Mouse (Mus musculus) cerebral cortex, adult 2 months (tissue): ENCODE results near the gene Arhgap21.

Experiments
- WGBS: fragments of 180-500 bp; shearing (Covaris S2); methylation state at CpG from one replicate; pipeline ENCODE4 v1.1.7; 2018; 5-methylcytosine and 5-hydroxymethylcytosine counted together

The Arhgap21 gene

DNA sequence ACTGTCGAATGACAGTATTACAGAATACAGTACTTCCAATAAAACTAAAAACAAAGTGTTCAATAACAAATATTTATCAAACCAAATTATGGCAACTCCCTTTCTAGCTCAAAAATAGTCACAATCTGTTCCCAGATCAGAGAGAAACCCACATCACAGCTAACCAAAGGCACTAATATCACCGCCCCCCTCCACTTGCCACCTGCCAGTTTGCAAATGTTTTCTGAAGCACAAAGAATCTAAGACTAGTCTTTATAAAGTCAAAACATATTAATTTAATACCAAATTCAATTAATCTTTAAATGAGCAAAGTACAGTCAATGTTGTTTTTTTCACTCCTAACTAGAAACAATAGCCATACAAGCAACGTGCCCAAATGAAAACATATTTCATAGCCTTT is 3.3 kb downstream of the Arhgap21 start:
- 47% methylated on average over 3 of the region's 3 CpGs for WGBS

DNA sequence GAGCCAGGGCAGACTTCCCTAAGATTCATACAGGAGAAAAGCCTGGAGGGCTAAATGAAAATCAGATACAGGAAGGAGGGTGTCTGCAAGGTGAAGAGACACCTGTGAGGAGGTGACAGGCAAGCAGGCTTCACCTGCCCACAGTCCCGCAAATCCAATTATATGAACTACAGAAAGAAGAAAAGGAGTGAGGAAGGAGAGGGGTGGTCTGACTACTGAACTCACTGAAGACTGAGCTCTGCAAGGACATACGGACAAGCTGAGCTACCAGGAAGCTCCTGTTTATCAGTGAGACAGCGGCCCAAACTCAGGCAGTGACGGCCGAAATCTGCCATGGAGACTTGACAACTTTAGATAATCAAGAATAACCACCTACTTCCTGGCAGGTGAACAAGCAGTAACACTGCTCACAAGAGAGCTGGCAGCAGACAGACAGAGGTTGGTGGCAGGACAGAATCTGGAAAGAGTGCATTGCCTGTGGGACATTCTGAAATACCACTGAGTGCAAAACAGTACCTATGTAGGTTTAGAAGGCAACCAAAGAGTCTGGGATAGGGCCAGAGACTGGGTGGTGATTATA is 5.4 kb downstream of the Arhgap21 start:
- WGBS, result 41% methylated on average over 5 of the region's 5 CpGs

DNA sequence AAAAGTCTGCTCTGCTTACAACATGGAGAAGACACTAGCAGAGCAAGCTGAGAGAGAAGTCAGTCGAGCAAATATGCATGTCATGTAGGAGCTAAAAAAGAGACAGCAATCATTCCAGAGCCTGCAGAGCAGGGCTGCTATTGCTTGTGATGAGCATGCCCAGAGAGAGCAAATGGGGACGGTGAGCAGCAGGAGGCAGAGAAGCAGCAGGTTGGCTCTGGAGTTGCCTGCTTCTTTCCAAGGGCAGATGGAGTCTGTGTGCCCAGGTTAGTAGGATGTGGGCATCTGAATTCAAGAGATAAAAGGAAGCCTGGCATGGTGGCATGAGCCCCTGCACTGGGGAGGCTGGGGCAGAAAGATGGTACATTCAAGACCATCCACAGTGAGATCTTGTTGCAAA is 6.4 kb downstream of the Arhgap21 start:
- WGBS, result 11% methylated on average over 2 of the region's 2 CpGs

DNA sequence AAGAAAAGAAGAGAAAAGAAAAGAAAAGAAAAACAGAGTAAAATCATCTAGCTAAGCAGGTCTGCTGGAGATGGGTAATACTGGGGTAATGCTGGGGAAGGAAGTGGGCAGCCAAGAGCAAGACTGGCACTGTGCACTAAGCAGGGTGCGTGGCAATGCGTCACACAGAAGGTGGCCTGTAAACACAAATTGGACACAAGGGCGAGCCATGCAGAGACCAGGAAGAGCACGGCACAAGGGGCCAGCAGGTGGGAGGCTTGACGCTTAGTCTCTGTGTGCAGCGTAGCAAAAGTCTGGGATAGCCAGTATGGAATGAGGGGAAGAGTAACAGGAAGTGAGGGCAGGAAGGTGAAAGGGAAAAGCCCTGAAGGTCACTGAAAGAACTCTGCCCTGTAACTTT is 6.9 kb downstream of the Arhgap21 start:
- WGBS, result 18% methylated on average over 6 of the region's 6 CpGs

DNA sequence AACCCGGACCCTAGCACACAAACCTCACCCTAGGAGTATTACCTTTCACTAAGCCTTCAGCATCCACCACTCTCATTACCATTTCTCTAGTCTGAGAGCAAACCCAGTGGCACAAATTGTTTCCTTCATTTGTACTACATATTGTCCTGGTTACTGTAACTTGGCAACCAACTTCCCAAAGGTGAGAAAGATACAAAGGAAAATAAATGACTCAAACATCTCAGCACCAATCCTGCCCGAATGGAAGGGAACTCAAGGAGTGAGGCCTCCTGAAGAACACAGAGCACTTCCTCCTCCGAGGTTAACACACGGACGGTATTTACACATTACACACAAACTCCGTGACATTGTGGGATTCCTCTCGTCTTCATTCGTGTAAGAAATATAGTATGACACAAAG is 7.4 kb downstream of the Arhgap21 start:
- 30% methylated on average over 8 of the region's 8 CpGs for WGBS

DNA sequence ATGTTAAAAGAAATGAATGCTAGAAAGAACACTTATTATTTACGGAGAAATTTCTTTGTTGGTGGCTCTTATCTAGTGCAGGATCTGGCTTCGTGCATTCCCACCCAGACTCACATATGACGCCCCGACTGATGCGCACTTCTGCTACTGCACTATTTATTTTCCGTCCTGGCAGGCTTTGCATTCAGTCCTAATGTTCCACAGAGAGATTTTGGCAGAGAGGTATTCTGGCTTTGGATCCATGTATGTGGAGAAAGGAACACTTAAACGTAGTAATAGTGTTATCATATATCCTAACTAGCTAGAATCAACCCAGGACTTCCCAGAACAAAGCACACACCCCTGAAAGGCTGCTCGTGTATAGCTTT is 8.0 kb downstream of the Arhgap21 start:
- WGBS, result 42% methylated on average over 8 of the region's 8 CpGs

DNA sequence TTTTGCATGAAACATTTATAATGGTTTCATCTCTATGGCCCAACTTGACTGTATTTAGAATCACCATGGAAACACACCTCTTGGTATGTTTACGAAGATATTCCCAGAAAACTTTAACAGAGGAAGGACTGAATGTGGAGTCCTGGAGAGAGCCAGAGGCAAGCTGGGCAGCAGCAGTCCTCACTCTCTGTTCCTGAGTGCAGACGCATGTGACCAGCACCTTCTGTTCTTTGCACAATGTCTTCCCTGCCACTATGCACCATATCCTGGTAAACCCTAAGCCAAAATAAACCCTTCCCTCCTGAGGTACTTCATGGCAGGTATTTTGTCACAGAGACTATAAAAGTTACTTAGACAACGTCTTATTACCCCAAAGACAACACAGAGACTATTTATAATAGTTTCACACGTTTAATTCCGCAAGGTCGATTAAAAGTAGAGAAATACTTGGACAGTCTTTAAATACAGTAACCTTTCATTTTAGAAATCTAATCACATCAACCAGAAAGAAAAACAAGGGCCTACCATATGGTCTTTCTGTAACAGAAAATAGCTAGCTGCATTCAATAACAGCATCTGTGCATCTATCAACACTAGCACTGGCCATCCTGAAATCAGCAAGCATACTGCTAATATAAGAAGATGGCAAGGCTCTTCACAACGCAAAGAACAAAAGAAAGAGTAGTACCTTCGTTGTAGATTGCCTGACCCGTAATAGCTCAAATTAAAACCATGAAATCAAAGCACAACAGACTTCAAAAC is 8.6 kb downstream of the Arhgap21 start:
- 47% methylated on average over 9 of the region's 9 CpGs for WGBS

DNA sequence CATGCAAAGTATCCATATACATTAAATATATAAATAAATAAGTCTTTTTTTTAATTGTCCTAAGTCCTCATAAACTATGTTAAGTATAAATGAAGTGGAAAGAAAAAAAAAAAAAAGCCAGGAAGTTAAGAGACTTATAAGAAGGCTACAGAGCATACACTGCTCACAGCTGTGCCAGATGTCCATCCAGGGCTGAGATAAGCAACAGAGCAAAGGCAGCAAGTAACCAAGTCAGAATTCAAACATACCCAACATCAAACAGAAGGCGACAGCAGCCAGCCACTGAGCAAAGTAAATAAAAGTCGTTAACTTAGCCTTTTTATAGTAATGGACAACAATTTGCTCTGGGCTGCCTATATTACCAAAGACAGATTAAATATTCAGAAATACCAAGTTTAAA is 9.6 kb downstream of the Arhgap21 start:
- WGBS, result 56% methylated on average over 2 of the region's 2 CpGs

DNA sequence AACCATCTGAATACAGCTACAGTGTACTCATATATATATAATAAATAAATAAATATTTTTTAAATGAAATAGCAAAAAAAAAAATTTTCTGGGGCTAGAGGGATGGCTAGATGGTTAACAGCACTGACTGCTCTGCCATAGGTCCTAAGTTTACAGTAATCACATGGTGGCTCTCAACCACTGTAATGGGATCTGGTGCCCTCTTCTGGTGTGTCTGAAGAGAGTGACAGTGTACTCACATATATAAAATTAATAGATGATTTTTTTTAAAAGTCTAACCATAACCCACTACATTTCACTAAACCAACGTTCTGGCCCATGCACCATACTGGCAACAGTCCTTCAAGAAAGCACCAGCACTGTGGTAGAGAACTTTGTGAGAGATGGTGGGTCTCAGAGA is 10.7 kb downstream of the Arhgap21 start:
- 77% methylated on average over 1 of the region's 1 CpGs for WGBS

DNA sequence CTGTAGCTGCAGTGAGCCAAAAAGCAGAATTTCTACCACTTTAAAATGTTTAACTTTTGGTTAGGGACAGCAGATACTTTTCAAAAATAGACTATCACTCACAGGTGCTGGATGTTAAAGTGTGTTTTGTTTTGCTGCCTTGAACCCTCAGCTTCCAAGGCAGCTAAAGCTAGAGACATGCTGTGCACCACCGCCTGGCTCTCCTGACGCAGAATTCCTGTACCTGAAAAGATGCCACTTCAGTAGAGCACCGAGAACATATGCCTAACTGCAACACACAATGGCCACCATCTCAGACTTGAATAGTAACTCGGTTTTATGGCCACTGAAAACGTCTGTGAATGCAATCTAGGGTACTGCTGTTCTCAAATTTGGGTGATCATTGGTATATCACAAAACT is 12.0 kb downstream of the Arhgap21 start:
- 52% methylated on average over 5 of the region's 5 CpGs for WGBS

DNA sequence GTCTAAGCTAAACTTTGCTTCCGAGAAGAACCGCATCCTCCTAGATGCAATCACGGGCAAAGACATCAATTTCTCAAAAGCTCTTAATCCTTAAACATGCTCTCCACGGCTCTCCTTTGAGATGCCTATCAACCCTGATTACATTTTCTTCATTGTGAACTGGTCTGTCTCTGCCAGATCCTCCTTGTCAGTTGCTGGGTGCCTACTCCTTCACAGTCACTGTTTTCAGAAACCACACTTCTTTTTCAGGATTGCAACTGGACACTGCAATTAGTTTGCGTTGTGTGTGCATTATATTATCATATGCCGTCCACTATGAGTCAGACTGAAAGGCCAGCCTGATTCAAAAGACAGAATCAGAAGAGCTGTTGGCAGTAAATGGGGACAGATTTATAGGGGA is 12.7 kb downstream of the Arhgap21 start:
- WGBS, result 33% methylated on average over 6 of the region's 6 CpGs

DNA sequence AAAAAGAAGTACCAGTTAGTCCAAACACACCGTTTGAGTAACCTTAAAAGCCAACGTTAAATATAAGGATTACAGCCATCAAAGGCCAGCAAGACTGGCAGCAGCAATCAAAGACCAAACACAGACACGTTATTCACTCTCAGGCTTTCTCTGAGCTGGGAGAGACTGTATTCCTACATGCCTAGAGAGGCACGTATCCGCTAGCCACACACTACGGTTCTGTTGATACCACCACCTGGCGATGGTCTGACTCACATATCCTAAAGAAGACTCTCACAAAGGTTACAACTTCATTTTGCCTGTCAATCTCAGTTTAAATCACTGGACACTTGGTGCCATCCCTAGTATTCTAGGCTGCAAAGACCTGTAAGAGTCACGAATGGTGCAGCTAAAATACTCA is 13.3 kb downstream of the Arhgap21 start:
- WGBS, result 55% methylated on average over 8 of the region's 8 CpGs

DNA sequence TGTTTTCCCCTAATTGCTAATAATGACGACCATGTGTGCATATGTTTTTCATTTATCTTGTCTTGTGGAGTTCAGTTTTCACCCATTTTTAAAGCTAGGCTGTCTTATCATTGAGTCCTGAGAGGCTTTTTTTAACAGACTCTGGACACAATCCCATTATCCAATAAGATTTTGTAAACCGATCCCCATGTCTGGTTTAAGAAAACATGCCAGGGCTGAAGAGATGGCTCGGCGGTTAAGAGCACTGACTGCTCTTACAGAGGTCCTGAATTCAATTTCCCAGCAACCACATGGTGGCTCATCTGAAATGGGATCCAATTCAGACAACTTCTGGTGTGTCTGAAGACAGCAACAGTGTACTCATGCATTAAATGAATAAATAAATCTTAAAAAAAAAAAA is 16.0 kb downstream of the Arhgap21 start:
- 58% methylated on average over 4 of the region's 4 CpGs for WGBS

DNA sequence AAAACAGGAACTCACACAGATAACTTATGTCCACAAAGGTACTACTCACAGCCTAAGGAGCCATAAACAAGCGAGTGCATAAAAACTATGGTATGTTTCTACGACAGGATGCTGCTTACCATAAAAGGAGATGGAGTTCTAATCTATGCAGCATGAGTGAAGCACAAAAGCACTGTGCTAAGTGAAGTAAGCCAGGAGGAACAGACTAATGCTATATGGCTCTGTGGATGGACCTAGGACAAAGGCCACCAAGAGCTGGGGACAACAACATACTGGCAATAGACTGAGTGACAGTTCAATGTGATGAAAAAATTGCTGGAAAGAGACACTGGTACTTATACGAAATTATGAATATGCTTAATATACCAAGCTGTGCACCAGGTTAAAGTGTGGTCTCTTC is 19.5 kb downstream of the Arhgap21 start:
- 75% methylated on average over 3 of the region's 3 CpGs for WGBS

DNA sequence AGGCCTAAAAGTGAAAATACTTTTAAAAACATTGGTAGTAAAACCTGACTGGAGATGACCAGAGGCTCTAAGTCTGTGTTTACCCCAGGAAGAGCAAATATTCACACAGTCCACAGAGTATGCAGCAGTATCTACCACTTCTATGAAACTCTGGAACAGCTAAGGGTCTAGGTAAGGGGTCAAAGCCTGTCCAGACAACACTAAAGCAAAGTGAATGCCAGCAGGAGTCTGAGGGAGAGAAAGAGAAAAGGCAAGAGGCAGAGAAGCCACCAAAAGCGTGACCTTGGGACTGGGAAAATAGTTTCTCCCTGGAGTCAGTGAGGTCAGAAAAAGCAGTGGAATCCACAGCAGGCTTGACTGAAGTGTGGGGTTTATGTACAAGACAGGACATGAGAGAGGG is 21.6 kb downstream of the Arhgap21 start:
- WGBS, result 92% methylated on average over 1 of the region's 1 CpGs

DNA sequence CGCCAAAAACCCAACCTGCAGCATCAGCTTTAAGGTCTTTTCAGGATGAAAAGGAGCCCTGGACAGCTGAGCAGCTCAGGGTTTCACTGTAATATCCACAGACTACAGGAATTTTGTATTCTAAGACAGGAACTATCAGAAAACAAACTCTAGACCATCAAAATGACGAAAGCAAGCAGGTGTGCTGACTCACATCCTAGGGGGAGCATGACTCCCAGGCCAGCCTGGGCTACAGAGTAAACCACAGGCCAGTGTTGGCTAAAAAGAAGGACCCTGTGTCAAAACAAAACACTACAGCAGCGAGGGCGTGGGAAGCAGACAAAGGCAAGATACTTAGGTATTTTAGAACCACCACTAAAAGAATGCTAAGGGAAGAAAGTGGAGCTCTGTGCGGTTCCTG is 23.1 kb downstream of the Arhgap21 start:
- WGBS, result 90% methylated on average over 5 of the region's 5 CpGs

DNA sequence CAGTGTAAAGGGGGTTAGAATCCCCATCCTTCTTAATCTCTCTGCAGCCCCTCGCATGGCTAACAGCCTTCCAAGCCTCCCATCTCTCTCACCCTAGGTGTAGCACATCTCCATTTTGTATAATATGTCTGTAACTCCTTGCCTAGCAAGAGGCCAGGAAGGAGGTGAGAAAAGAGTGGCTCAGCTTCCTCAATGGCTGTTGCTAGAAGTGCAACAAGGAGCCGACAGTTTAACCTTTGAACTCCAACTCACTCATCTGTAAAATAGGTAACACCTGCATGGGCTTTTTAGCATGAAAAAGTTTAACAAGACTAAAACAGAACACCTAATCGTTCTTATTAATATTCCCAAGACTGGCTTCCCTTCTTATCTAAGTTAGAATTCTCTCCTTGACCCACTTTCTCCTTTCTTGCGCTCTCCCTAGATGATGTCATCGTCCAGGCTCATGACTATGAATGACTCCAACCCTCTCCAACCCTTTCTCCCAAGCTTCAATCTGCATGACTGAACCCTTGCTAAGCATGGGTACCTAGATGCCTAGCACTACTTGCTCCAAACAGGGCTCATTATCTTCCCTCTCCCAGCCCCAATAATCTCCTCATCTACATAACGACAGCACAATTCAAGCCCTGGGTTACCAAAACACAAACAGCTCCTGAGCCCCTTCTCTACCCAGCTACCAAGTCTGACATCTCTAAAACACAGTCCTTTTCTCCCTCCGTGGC is 24.8 kb downstream of the Arhgap21 start:
- 38% methylated on average over 7 of the region's 7 CpGs for WGBS

DNA sequence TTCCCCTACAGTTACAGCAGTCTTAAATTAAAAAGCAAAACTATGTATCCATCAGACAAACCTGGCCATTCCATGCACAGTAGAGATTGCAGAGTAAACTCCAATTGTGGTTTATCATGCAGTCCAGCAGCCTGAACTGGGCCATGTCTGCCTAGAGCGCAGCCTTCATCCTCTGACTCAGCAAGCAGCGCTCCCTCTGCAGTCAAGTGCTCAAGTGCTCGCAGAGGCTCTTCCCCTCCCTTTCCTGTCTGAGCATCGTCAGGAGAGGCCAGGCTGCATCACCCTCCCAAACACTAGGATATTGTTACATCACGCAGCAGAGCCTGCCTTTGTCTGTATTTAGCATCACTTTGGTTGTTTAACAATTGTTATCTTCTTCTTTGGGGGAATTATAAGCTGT is 25.5 kb downstream of the Arhgap21 start:
- 3% methylated on average over 5 of the region's 5 CpGs for WGBS

DNA sequence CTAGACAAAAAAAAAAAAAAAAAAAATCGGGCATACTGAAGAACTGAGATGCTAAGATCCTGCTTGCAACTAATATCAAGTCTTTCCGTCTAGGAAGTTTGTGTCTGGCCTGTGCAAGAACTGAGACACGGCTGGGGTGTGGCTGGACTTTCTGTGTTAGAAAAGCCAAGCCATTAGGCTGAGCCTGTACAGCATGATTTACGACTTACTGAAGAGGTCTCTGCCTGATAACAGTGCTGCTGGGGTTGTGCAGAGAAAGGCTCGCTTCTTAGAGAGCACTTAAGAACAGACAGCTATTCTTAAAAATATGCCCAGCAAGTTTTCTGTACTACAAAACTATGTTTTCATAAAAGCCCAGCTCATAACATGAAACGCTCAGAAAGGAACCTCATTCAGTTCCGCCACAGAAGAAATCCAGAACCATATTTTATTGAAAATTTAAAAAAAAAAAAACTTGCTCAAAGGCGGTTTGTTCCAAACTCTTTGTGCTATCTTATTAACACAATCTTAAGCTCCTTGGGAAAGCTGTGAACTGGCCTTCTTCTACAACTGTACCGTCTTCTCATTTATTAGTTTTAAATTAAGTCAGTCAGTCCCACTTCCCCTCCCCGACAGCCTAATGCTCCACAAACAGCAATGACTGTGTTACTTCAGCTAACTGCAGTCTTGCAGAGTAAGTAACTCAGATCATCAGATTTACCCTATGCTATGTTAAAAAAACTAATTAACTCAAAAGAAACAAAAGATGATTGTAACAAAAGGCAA is 26.1 kb downstream of the Arhgap21 start:
- 45% methylated on average over 10 of the region's 10 CpGs for WGBS

DNA sequence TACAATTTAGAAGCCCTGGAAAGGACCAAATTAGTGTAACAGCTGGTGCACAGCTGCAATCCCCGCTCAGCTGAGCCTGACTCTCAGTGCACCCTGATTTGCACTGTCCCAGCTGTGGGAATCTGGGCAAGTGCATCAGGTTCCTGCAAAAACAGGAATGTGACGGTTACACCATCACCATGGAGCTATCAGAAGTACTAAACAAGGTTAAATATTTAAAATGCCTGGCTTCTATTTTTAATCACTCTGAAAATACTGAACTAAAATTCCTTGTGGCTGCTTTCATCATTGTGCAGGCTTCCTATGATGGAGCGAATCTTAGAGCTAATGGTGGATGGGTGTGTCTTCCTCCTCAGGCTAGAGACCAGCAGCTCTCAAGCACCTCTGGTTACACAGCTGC is 29.3 kb downstream of the Arhgap21 start:
- WGBS, result 64% methylated on average over 3 of the region's 3 CpGs

DNA sequence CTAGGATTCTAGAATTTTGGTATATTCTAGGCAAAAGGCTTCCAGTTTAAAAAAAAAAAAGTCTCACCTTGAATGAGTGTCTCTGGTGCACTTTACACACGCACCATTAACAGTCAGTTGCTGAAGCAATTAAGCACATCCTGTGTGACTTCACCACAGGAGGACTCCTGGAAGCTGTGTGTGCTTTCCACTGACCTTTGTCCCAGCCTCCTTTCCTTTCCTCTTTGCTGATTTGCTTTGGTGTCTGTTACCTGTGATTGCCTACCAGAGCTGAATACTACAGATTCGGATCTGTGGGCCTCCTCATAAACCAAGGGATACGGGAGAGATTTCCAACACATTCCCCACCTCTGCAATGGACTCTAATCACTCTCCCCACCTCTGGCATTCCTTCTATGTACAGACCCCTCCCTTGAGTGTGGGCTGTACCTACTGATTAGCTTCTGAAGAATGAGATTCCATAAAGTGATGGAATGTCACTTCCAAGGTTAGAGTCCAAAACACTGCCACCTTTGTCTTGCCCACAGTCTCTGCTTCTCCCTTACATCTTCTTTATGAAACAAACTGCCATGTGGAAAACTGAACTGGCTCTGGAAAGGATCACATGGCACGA is 32.0 kb downstream of the Arhgap21 start:
- whole genome bisulfite sequencing, result 79% methylated on average over 4 of the region's 4 CpGs

DNA sequence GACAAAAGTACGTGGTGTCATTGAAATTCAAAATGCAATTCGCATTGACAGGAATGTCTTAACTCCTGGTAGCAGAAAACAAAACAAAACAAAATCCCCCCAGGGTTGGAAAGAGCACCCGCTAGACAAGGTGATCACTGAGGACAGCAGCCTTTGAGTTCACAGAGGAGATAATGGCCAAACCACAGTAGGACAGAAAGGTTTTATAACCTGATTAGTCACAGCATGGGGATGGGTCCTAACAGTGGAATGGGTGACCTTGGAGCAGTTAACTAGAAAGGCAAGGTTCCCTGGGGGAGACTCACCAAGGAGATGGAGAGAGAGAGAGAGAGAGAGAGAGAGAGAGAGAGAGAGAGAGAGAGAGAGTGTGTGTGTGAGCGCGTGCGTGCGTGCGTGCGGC is 34.3 kb downstream of the Arhgap21 start:
- 87% methylated on average over 9 of the region's 9 CpGs for WGBS
